Mouse (Mus musculus) liver, adult 2 months (tissue): ENCODE measurements at regions not wholly inside any gene's neighbourhood (a gene's known extent, or its start where the extent isn't known, plus 50 kb on each side); places are given as distances from the start of the nearest gene placed in this dataset.
"Not testable (repeated sequence)": the region's sequence is repeated elsewhere in the genome, so short reads cannot be mapped to it uniquely, and the experiment has no call there.

Experiments used
- DNase-seq: peaks from one replicate; pipeline ENCODE4 v3.0.0-alpha.2; 2011; ENCODE audit warnings: low read depth, low spot score; ENCODE audit errors: extremely low read depth
- H3K27ac ChIP-seq: fragments of 200-500 bp; replicated peaks from 2 replicates; pipeline ENCODE4 v1.5.1; 2012; ENCODE audit warnings: low read depth, mild to moderate bottlenecking, control low read depth, inconsistent platforms, low read length; ENCODE audit not compliant: insufficient read depth
- H3K27me3 ChIP-seq: fragments of 200-500 bp; 2 replicates; pipeline ENCODE4 v1.6.1; 2012; ENCODE audit warnings: mild to moderate bottlenecking, moderate library complexity, low read length, inconsistent platforms; ENCODE audit not compliant: control insufficient read depth, insufficient read depth
- H3K36me3 ChIP-seq: fragments of 200-500 bp; 2 replicates; pipeline ENCODE4 v1.6.1; 2012; ENCODE audit warnings: low read length, inconsistent platforms; ENCODE audit not compliant: control insufficient read depth, insufficient read depth
- H3K4me1 ChIP-seq: fragments of 200-500 bp; 2 replicates; pipeline ENCODE4 v1.6.1; 2011; ENCODE audit warnings: low read length; ENCODE audit not compliant: control insufficient read depth, insufficient read depth
- H3K4me3 ChIP-seq: fragments of 200-500 bp; 2 replicates; pipeline ENCODE4 v1.5.1; 2011; ENCODE audit warnings: low read depth, mild to moderate bottlenecking, control low read depth, low read length, moderate library complexity; ENCODE audit not compliant: insufficient read depth
- H3K79me2 ChIP-seq: fragments of 200-500 bp; 2 replicates; pipeline ENCODE4 v1.6.1; 2012; ENCODE audit warnings: inconsistent platforms, mild to moderate bottlenecking, low read length, moderate library complexity; ENCODE audit not compliant: control insufficient read depth, insufficient read depth
- H3K9ac ChIP-seq: fragments of 200-500 bp; 2 replicates; pipeline ENCODE4 v1.6.1; 2012; ENCODE audit warnings: low read depth, mild to moderate bottlenecking, control low read depth, inconsistent platforms, low read length
- CTCF ChIP-seq: fragments of 200-500 bp; IDR thresholded peaks from 2 replicates; pipeline ENCODE4 v1.5.1; 2011; ENCODE audit warnings: low read depth, low read length, control low read depth
- POLR2A ChIP-seq: fragments of 200-500 bp; IDR thresholded peaks from 2 replicates; pipeline ENCODE4 v1.6.1; 2011; ENCODE audit warnings: low read length, control low read depth; ENCODE audit not compliant: insufficient read depth; ENCODE audit errors: extremely low read depth
- whole genome bisulfite sequencing: fragments of 180-500 bp; shearing (Covaris S2); methylation state at CpG from one replicate; pipeline ENCODE4 v1.1.7; 2018; 5-methylcytosine and 5-hydroxymethylcytosine counted together

GRCm38 (mm10) chr1:102185925-102186324, 2413.4 kb downstream of the Cntnap5b start:
- WGBS, result 55% methylated on average over 3 of the region's 3 CpGs
- Histone ChIP-seq H3K4me1 (no peaks in the 10 kb centered on the region), H3K79me2 (no peaks in the 10 kb centered on the region), H3K27me3 (no peaks in the 10 kb centered on the region), H3K9ac (no peak overlapping the region), H3K36me3 (no peaks in the 10 kb centered on the region), H3K4me3 (no peak overlapping the region), H3K27ac (no peak overlapping the region)
- TF ChIP-seq CTCF (no peak), POLR2A (no peak)
- no peak for DNase-seq

- no peaks in the 10 kb centered on the region for H3K36me3 ChIP-seq
- 86% methylated on average over 3 of the region's 3 CpGs for WGBS
Measured at GRCm38 (mm10) chr1:102235473-102235872, 2462.9 kb downstream of the Cntnap5b start.

DNA sequence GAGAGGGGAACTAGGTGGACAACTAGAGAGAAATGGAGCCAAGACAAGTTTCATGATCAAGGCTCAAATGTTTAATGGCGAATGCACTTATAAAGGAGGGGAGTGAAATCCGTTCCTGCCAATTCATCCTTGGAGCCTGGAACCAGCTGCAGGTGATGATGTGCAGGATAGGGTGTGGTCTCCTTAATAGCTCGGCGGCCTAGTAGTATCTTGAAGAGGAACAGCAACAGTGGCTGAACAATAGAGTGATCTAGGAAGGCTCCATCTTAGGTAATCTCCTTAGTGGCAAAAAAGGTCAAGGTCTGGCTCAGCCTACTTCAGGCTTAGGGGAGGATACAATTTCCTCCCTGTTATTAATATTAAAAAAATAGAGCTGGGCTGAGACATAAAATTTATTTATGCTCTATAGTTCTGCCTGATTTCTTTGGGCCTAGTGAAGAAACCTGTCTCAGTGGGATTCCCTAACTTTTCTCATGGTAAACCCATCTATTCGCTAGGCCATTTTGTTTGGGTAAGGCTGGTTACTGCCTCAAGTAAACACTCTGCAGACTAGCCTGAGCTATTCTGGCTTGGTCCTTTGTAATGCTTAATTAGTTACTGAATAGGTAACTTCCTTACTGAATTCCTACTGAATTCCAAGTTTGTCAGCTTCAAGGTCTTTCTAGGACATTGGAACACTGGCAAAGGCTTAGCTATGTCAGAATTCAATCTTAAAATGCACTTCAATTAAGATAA, 2490.7 kb downstream of the Cntnap5b start:
- not testable (repeated sequence) for H3K4me3 ChIP-seq, H3K4me1 ChIP-seq, H3K27ac ChIP-seq, H3K79me2 ChIP-seq, H3K27me3 ChIP-seq, H3K36me3 ChIP-seq, H3K9ac ChIP-seq, DNase-seq
- WGBS, result 87% methylated on average over 5 of the region's 5 CpGs

More at GRCm38 (mm10) chr1:102235473-102235872, 2462.9 kb downstream of the Cntnap5b start:
- H3K27ac ChIP-seq, result no peak overlapping the region
- no peaks in the 10 kb centered on the region for H3K4me1 ChIP-seq
- DNase-seq, result no peak
- TF ChIP-seq POLR2A (no peak), CTCF (no peak)
- H3K9ac ChIP-seq, result no peak overlapping the region
- H3K4me3 ChIP-seq, result no peak overlapping the region
- H3K27me3 ChIP-seq, result no peaks in the 10 kb centered on the region
- H3K79me2 ChIP-seq, result no peaks in the 10 kb centered on the region

- not testable (repeated sequence) for H3K4me3 ChIP-seq, H3K4me1 ChIP-seq, H3K9ac ChIP-seq, H3K79me2 ChIP-seq, H3K36me3 ChIP-seq, H3K27ac ChIP-seq, DNase-seq, H3K27me3 ChIP-seq
- 84% methylated on average over 4 of the region's 4 CpGs for WGBS
Measured at GRCm38 (mm10) chr1:102264457-102264856, 2491.9 kb downstream of the Cntnap5b start.

DNA sequence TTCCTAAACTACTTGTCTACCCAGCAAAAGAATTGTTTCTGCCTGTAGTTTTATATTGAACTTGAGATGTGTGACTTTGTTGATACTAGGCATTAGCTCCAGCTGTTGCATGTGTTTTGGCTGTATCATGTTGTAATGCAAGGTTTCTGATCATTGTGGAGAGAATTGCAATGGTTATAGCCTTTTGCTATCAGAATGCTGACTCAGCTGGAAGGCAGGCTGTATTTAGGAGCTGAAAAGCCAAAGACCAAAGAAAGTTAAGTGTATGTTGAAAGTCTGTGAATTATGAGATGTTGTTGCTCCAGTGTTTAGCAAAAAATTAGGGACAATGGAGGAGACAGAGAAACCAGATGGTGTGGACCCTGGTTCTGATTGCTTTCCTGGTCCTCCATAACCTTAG, 2493.9 kb upstream of the Cdh20 start:
- Histone ChIP-seq H3K27ac (no peak overlapping the region), H3K79me2 (no peaks in the 10 kb centered on the region), H3K36me3 (no peaks in the 10 kb centered on the region), H3K4me3 (no peak overlapping the region), H3K4me1 (no peaks in the 10 kb centered on the region), H3K9ac (no peak overlapping the region), H3K27me3 (no peaks in the 10 kb centered on the region)
- no peak for DNase-seq
- TF ChIP-seq CTCF (no peak), POLR2A (no peak)

DNA sequence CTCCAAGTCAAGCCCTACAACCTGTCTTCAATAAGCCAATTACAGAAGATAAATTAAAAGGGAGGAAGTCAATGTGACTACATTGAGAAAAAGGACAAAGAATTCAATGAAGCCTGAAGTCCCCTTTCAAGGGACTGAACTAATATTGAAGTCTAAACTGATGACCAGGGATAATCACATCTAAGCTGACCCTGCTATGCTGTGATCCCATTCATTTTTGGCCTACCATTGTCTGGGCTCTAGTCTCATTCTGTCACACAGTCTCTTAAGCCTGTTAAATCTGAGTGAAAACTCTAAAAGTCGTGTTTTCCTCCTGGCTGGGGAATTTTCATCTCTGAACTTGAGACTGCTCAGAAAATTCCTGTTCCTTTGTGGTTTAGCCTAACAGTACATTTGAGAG, 2480.0 kb upstream of the Cdh20 start:
- Histone ChIP-seq H3K4me3 (no peak overlapping the region), H3K79me2 (no peaks in the 10 kb centered on the region), H3K27ac (no peak overlapping the region), H3K36me3 (no peaks in the 10 kb centered on the region), H3K4me1 (no peaks in the 10 kb centered on the region), H3K9ac (no peak overlapping the region), H3K27me3 (no peaks in the 10 kb centered on the region)
- WGBS, result 40% methylated on average over 1 of the region's 1 CpGs
- no peak for DNase-seq
- TF ChIP-seq POLR2A, result no peak
- TF ChIP-seq CTCF, result no peak
